Mouse (Mus musculus): ENCODE results near the gene Nme3. TPM values are rescaled to one million over a fixed set of nuclear protein-coding genes. Genes with fewer than 3 reads are reported as not detected.

The Nme3 gene
- total and polyA plus RNA-seq, 2 experiments from 2014 or later, result 67.0 to 92.6 TPM

DNA sequence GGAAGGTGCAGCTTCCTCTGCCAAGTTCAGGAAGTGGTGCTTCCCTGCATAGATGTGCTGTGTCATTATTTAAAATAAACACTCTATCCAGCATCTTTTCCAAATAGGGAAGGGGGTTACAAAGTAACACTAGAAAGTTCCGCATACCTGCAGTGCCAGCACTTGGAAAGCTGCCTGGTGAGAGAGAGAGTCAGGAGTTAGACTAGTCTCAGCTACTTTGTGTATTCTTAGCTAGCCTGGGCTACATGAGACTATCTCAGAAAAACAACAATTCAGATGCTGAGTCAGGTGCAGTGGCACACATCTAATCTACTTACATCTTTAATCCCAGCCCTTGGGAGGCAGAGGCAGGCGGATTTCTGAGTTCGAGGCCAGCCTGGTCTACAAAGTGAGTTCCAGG, 34.5 kb upstream of the Nme3 start:
- Histone ChIP-seq H3K4me3 (ENCODE audit: low read length) (no peak overlapping the region), H3K9me3 (ENCODE audit: low read length) (no peaks in the 10 kb centered on the region), H3K36me3 (ENCODE audit: insufficient read depth, low read length) (peaks cover 47% of the 10 kb centered on the region), H3K4me1 (ENCODE audit: insufficient read depth, low read length) (no peaks in the 10 kb centered on the region), H3K4me2 (ENCODE audit: low read depth, low read length) (no peak overlapping the region), H3K27ac (no peak overlapping the region), H3K9ac (replicated peaks; ENCODE audit: low read length) (no peak overlapping the region), H3K27me3 (ENCODE audit: insufficient read depth, low read length) (no peaks in the 10 kb centered on the region)
- DNase-seq (ENCODE audit: low spot score), result no peak
- TF ChIP-seq CTCF (IDR thresholded peaks at IDR 0.05; ENCODE audit: low read depth), result no peak
- ATAC-seq, result no peak
- WGBS, result 98% methylated on average over 3 of the region's 3 CpGs

DNA sequence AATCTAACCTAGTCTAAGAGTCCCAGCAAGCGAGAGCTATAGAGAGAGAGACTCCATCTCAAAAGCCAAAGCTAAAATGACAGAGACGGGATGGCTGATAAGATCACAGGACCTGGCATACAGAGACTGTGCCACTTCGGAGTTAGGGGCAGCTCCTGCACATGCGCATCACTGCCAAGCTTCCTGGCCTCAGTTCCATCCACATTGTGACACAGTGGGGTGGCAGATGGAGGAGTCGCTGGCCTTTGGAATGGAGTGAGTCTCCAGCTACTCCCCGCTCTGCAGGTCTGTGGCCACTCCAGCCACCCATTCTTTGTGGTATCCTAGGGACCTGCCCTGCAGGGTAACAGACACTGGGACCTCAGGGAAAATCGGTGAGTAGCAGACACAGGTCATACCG, 30.5 kb upstream of the Nme3 start, which contains the start of gene Igfals:
Gene Igfals (plus strand): TSS at position 222 of the 400 bp plus-strand sequence.
- Histone ChIP-seq H3K27me3 (ENCODE audit: insufficient read depth, low read length) (no peaks in the 10 kb centered on the region), H3K27ac (no peak within 1 kb of the TSS), H3K36me3 (ENCODE audit: insufficient read depth, low read length) (peaks cover 40% of the 10 kb centered on the region), H3K9me3 (ENCODE audit: low read length) (no peaks in the 10 kb centered on the region), H3K4me2 (ENCODE audit: low read depth, low read length) (no peak within 1 kb of the TSS), H3K9ac (replicated peaks; ENCODE audit: low read length) (no peak within 1 kb of the TSS), H3K4me1 (ENCODE audit: insufficient read depth, low read length) (no peaks in the 10 kb centered on the region), H3K4me3 (ENCODE audit: low read length) (no peak within 1 kb of the TSS)
- no peak for TF ChIP-seq CTCF (IDR thresholded peaks at IDR 0.05; ENCODE audit: low read depth)
- no peak for ATAC-seq
- WGBS, result 91% methylated on average over 8 of the region's 8 CpGs
- no peak for DNase-seq (ENCODE audit: low spot score)

DNA sequence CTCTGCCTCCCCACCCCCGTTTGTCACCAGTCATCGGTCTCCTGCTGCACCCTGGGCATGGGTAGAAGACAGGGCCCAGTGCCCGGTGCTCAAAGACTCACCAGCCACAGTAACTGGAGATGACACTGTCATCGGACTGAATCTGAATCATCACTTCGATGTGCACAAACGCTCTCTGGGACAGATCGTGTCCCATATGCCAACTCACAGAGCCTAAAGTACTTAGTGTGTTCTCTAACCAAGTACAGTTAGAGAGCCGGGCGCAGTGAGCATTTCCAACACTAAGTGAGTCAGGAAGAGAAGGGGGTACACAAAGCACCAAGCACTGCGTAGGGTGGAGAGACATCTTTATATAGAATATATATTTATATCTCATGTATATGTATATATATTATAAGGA, 28.4 kb upstream of the Nme3 start:
- no peak overlapping the region for H3K4me2 ChIP-seq (ENCODE audit: low read depth, low read length)
- H3K4me3 ChIP-seq (ENCODE audit: low read length), result no peak overlapping the region
- peaks cover 25% of the 10 kb centered on the region for H3K36me3 ChIP-seq (ENCODE audit: insufficient read depth, low read length)
- no peak overlapping the region for H3K27ac ChIP-seq
- ATAC-seq, result no peak
- no peak for TF ChIP-seq CTCF (IDR thresholded peaks at IDR 0.05; ENCODE audit: low read depth)
- 92% methylated on average over 10 of the region's 10 CpGs for WGBS
- no peak for DNase-seq (ENCODE audit: low spot score)
- no peaks in the 10 kb centered on the region for H3K9me3 ChIP-seq (ENCODE audit: low read length)
- H3K27me3 ChIP-seq (ENCODE audit: insufficient read depth, low read length), result no peaks in the 10 kb centered on the region
- H3K4me1 ChIP-seq (ENCODE audit: insufficient read depth, low read length), result no peaks in the 10 kb centered on the region
- H3K9ac ChIP-seq (replicated peaks; ENCODE audit: low read length), result no peak overlapping the region

DNA sequence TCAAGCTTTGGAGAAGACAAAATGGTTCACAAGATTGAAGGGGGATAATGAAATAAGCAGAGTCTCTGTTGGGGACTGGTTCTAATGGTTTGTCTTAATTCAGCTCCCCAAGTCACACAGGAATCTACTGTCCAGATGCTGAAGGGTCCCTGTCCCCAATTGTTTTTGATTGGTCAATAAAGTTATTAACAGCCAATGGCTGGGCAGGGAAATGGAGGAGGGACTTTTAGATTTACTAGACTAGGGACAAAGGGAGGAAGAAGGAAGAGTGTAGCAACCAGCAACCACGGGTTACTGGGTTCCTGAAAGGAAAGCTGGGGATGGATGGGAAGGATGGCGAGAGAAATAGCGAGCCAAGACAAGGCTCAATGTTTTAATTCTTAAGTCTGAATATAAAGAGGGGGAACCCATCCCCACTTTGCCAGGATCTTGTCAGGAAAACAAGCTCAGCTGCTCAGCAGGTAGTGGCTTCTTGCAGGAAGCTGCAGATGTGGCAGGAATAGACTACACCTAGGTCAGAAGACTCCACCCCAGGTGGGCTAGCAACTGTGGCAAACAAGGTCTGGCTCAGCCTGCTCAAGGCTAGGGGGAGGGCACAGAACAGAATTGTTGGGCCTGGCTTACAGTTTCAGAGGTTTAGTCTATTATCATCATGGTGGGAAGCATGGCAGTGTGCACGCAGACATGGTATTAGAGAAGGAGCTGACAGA, 22.4 kb upstream of the Nme3 start:
- no peak for DNase-seq (ENCODE audit: low spot score)
- H3K4me3 ChIP-seq (ENCODE audit: low read length), result no peak overlapping the region
- H3K9ac ChIP-seq (replicated peaks; ENCODE audit: low read length), result no peak overlapping the region
- H3K9me3 ChIP-seq (ENCODE audit: low read length), result no peaks in the 10 kb centered on the region
- H3K27ac ChIP-seq, result no peak overlapping the region
- no peak for ATAC-seq
- TF ChIP-seq CTCF (IDR thresholded peaks at IDR 0.05; ENCODE audit: low read depth), result no peak
- H3K36me3 ChIP-seq (ENCODE audit: insufficient read depth, low read length), result no peaks in the 10 kb centered on the region
- H3K4me1 ChIP-seq (ENCODE audit: insufficient read depth, low read length), result no peaks in the 10 kb centered on the region
- WGBS, result 47% methylated on average over 4 of the region's 4 CpGs
- no peak overlapping the region for H3K4me2 ChIP-seq (ENCODE audit: low read depth, low read length)
- no peaks in the 10 kb centered on the region for H3K27me3 ChIP-seq (ENCODE audit: insufficient read depth, low read length)

DNA sequence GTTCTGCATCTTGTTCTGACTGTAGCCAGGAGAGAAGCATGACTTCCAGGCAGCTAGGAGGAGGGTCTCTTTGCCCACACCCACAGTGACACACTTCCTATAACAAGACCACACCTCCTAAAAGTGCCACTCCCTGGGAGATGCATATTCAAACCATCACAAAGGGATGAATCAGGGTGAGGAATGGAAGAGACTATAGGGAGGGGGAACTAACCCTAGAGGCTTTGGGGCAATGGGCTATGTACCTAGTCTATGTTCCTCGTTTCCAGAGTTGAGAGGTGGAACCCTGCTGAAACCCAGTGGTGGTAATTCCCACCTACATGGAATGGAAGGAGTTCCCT, 21.9 kb upstream of the Nme3 start:
- DNase-seq (ENCODE audit: low spot score) (no peak), ATAC-seq (no peak)
- Histone ChIP-seq H3K9me3 (ENCODE audit: low read length) (no peaks in the 10 kb centered on the region), H3K9ac (replicated peaks; ENCODE audit: low read length) (no peak overlapping the region), H3K36me3 (ENCODE audit: insufficient read depth, low read length) (no peaks in the 10 kb centered on the region), H3K4me3 (ENCODE audit: low read length) (no peak overlapping the region), H3K4me1 (ENCODE audit: insufficient read depth, low read length) (no peaks in the 10 kb centered on the region), H3K4me2 (ENCODE audit: low read depth, low read length) (no peak overlapping the region), H3K27ac (no peak overlapping the region), H3K27me3 (ENCODE audit: insufficient read depth, low read length) (no peaks in the 10 kb centered on the region)
- 29% methylated on average over 1 of the region's 1 CpGs for WGBS
- no peak for TF ChIP-seq CTCF (IDR thresholded peaks at IDR 0.05; ENCODE audit: low read depth)

DNA sequence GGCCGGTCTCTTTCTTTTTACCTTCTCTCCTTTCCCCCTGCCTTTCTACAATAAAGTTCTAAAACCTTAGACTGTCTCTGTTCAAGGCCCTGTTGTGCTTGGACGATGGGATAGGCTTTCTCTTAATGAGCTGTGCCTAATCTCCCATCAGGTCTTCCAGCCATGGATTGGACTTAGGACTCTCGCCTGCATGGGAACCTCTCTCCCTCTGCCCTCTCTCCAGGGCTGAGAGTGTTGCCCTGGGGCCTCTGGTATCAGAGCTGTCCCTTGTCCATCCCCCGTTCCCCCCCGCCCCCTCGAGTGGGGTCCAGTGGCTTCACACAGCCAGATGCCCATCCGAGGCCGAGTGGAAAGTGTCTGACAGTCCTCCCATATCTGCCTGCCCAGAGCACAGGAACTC, 21.3 kb upstream of the Nme3 start:
- H3K27me3 ChIP-seq (ENCODE audit: insufficient read depth, low read length), result no peaks in the 10 kb centered on the region
- H3K36me3 ChIP-seq (ENCODE audit: insufficient read depth, low read length), result no peaks in the 10 kb centered on the region
- ATAC-seq (no peak), DNase-seq (ENCODE audit: low spot score) (no peak)
- H3K4me3 ChIP-seq (ENCODE audit: low read length), result no peak overlapping the region
- no peak overlapping the region for H3K4me2 ChIP-seq (ENCODE audit: low read depth, low read length)
- no peaks in the 10 kb centered on the region for H3K4me1 ChIP-seq (ENCODE audit: insufficient read depth, low read length)
- TF ChIP-seq CTCF (IDR thresholded peaks at IDR 0.05; ENCODE audit: low read depth), result no peak
- H3K9me3 ChIP-seq (ENCODE audit: low read length), result no peaks in the 10 kb centered on the region
- H3K9ac ChIP-seq (replicated peaks; ENCODE audit: low read length), result no peak overlapping the region
- H3K27ac ChIP-seq, result no peak overlapping the region
- 80% methylated on average over 8 of the region's 8 CpGs for WGBS

DNA sequence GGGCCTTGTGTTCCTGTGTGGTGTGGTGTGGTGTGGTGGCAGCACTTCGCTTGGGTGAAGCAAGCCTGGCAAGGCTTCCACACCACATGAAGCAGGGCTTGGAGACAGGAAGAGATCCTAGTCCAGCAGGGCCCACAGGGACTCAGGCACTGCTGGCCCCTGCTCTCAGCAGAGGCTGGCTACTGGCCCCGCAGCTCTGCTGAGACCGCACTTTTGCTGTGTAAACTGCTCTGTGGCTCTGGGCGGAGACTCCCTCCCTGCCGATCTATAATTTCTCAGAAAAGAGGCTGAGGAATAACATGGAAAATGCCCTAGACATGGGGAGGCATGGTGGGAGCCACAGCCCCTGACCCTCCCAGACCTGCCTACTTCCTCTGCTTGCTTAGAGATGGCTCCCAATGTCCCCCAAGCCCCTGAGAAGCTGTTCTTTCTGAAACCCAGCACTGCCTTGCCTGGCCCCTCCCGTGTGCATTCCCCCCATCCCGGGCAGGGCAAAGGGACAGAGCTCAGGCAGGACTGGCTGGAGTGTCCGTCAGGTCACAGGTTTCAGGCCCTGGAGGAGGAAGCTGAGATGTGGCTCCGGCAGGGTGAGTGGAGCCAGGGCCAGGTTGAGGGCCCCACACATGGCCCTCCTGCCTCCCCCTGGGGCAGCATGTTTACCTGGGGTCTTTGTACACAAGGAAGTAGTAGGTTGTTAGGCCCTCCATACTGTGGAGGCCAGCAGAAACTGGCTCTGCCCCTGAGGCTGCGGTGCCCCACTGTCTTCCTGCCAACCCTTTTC, 18.8 kb upstream of the Nme3 start:
- WGBS, result 62% methylated on average over 10 of the region's 10 CpGs
- Histone ChIP-seq H3K4me2 (ENCODE audit: low read depth, low read length) (no peak overlapping the region), H3K9ac (replicated peaks; ENCODE audit: low read length) (no peak overlapping the region), H3K27ac (no peak overlapping the region), H3K27me3 (ENCODE audit: insufficient read depth, low read length) (no peaks in the 10 kb centered on the region), H3K4me1 (ENCODE audit: insufficient read depth, low read length) (no peaks in the 10 kb centered on the region), H3K36me3 (ENCODE audit: insufficient read depth, low read length) (no peaks in the 10 kb centered on the region), H3K4me3 (ENCODE audit: low read length) (no peak overlapping the region), H3K9me3 (ENCODE audit: low read length) (no peaks in the 10 kb centered on the region)
- DNase-seq (ENCODE audit: low spot score) (no peak), ATAC-seq (no peak)
- TF ChIP-seq CTCF (IDR thresholded peaks at IDR 0.05; ENCODE audit: low read depth), result no peak

Measured in hindbrain, postnatal 0 days (tissue).